Mouse (Mus musculus): ENCODE data around the gene Asic4.
A peak's percentile ranks its signal among the peaks of the same experiment; 100 is the strongest.

Asic4 gene

GRCm38 (mm10) chr1:75469287-75469825 lies 19.1 kb downstream of the Asic4 start:
- H3K36me3 ChIP-seq (ENCODE audit: control insufficient read depth, insufficient read depth, low read length, poor library complexity, severe bottlenecking): no peaks in the 10 kb centered on the region
- H3K27me3 ChIP-seq (ENCODE audit: control insufficient read depth, insufficient read depth, low read length, poor library complexity, severe bottlenecking): no peaks in the 10 kb centered on the region
- no peak for DNase-seq (ENCODE audit: low read depth, low spot score)

DNA sequence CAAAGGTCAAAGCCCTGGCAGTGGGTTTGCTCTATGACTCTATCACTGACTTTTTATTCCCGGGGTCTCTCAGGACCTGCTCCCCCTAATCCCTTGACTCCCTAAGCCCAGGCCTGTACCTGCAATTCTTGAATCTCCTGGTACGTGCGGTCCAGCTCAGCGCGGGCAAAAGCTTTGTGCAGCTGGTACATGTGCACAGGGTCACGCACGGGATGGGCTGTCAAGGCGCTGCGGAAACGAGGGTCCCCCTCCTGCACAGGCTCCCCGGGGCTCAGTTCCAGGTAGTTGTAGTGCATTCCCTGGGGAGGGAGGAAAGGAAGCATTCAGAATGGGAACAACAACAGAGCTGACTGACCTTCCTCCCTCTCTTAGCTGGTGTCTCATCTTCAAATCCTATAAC lies 26.2 kb downstream of the Asic4 start:
- no peak for DNase-seq (ENCODE audit: low read depth, low spot score)
- 0 out of 2 replicates have a peak, but pooled peaks cover 2% of the 10 kb centered on the region for H3K36me3 ChIP-seq (ENCODE audit: control insufficient read depth, insufficient read depth, low read length, poor library complexity, severe bottlenecking)
- H3K27me3 ChIP-seq (ENCODE audit: control insufficient read depth, insufficient read depth, low read length, poor library complexity, severe bottlenecking): no peaks in the 10 kb centered on the region

GRCm38 (mm10) chr1:75477264-75477965 lies 27.2 kb downstream of the Asic4 start:
- Histone ChIP-seq H3K27me3 (ENCODE audit: control insufficient read depth, insufficient read depth, low read length, poor library complexity, severe bottlenecking) (no peaks in the 10 kb centered on the region), H3K36me3 (ENCODE audit: control insufficient read depth, insufficient read depth, low read length, poor library complexity, severe bottlenecking) (0 out of 2 replicates have a peak, but pooled peaks cover 2% of the 10 kb centered on the region)
- DNase-seq (ENCODE audit: low read depth, low spot score): peak; percentile 88

- Histone ChIP-seq H3K36me3 (ENCODE audit: control insufficient read depth, insufficient read depth, low read length, poor library complexity, severe bottlenecking) (0 out of 2 replicates have a peak, but pooled peaks cover 2% of the 10 kb centered on the region), H3K27me3 (ENCODE audit: control insufficient read depth, insufficient read depth, low read length, poor library complexity, severe bottlenecking) (no peaks in the 10 kb centered on the region)
- DNase-seq (ENCODE audit: low read depth, low spot score): peak; percentile 33
Observed at GRCm38 (mm10) chr1:75477966-75478290, 27.7 kb downstream of the Asic4 start.

- Histone ChIP-seq H3K36me3 (ENCODE audit: control insufficient read depth, insufficient read depth, low read length, poor library complexity, severe bottlenecking) (0 out of 2 replicates have a peak, but pooled peaks cover 2% of the 10 kb centered on the region), H3K27me3 (ENCODE audit: control insufficient read depth, insufficient read depth, low read length, poor library complexity, severe bottlenecking) (no peaks in the 10 kb centered on the region)
- DNase-seq (ENCODE audit: low read depth, low spot score): peak; percentile 59
Observed at GRCm38 (mm10) chr1:75478497-75478896, 28.3 kb downstream of the Asic4 start.

GRCm38 (mm10) chr1:75478916-75479634 lies 28.8 kb downstream of the Asic4 start, which contains the start of the genes Chpf and Tmem198:
TSS of gene Chpf (minus strand) at chr1:75479307.
TSS of gene Tmem198 (plus strand) at chr1:75479532.
- H3K36me3 ChIP-seq (ENCODE audit: control insufficient read depth, insufficient read depth, low read length, poor library complexity, severe bottlenecking): 0 out of 2 replicates have a peak, but pooled peaks cover 2% of the 10 kb centered on the region
- no peaks in the 10 kb centered on the region for H3K27me3 ChIP-seq (ENCODE audit: control insufficient read depth, insufficient read depth, low read length, poor library complexity, severe bottlenecking)
- peak; percentile 96 for DNase-seq (ENCODE audit: low read depth, low spot score)

DNA sequence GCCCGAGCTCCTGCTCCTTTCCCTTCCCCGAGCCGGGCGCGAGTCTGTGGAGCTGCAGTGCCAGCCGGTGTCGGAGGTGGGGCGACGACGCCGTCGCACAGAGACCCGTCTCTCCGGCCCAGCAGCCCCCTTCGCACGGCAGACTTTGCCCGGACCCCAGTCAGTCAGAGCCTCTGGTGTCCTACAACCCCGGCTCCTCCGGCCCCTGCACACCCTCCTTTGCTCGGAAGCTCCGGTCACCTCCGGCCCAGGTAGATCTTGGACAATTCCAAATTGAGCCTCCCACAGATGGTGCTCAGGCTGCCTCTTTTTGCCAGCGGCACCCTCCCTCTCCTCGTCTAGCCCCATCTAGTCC lies 29.4 kb downstream of the Asic4 start:
- Histone ChIP-seq H3K36me3 (ENCODE audit: control insufficient read depth, insufficient read depth, low read length, poor library complexity, severe bottlenecking) (0 out of 2 replicates have a peak, but pooled peaks cover 2% of the 10 kb centered on the region), H3K27me3 (ENCODE audit: control insufficient read depth, insufficient read depth, low read length, poor library complexity, severe bottlenecking) (no peaks in the 10 kb centered on the region)
- DNase-seq (ENCODE audit: low read depth, low spot score): no peak

GRCm38 (mm10) chr1:75480036-75480435 lies 29.8 kb downstream of the Asic4 start:
- DNase-seq (ENCODE audit: low read depth, low spot score): no peak
- H3K27me3 ChIP-seq (ENCODE audit: control insufficient read depth, insufficient read depth, low read length, poor library complexity, severe bottlenecking): no peaks in the 10 kb centered on the region

GRCm38 (mm10) chr1:75480735-75481134 lies 30.5 kb downstream of the Asic4 start:
- H3K27me3 ChIP-seq (ENCODE audit: control insufficient read depth, insufficient read depth, low read length, poor library complexity, severe bottlenecking): no peaks in the 10 kb centered on the region
- DNase-seq (ENCODE audit: low read depth, low spot score): no peak
- H3K36me3 ChIP-seq (ENCODE audit: control insufficient read depth, insufficient read depth, low read length, poor library complexity, severe bottlenecking): 0 out of 2 replicates have a peak, but pooled peaks cover 2% of the 10 kb centered on the region

More at GRCm38 (mm10) chr1:75480036-75480435, 29.8 kb downstream of the Asic4 start:
- 0 out of 2 replicates have a peak, but pooled peaks cover 2% of the 10 kb centered on the region for H3K36me3 ChIP-seq (ENCODE audit: control insufficient read depth, insufficient read depth, low read length, poor library complexity, severe bottlenecking)

GRCm38 (mm10) chr1:75486561-75486960 lies 36.3 kb downstream of the Asic4 start:
- no peaks in the 10 kb centered on the region for H3K36me3 ChIP-seq (ENCODE audit: control insufficient read depth, insufficient read depth, low read length, poor library complexity, severe bottlenecking)
- H3K27me3 ChIP-seq (ENCODE audit: control insufficient read depth, insufficient read depth, low read length, poor library complexity, severe bottlenecking): no peaks in the 10 kb centered on the region
- DNase-seq (ENCODE audit: low read depth, low spot score): peak; percentile 16

DNA sequence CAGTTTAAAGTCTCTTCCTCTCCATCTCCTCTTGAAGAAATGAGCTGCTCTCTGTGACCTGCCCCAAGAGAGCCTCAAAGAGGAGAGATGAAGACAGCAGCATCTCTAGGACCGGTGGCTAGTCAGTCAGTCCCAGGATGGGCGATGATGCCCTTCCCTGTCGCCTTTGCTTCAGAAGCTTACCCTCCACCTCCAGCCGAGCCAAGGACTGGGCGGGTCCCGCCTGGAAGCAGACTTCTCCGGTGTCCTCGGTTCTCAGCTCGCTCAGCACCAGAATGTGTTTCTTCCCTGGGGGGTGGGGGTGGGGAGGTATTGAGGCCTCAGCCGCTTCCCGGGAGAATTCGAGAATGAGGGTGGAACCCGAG lies 36.8 kb downstream of the Asic4 start:
- Histone ChIP-seq H3K27me3 (ENCODE audit: control insufficient read depth, insufficient read depth, low read length, poor library complexity, severe bottlenecking) (no peaks in the 10 kb centered on the region), H3K36me3 (ENCODE audit: control insufficient read depth, insufficient read depth, low read length, poor library complexity, severe bottlenecking) (no peaks in the 10 kb centered on the region)
- DNase-seq (ENCODE audit: low read depth, low spot score): no peak

- DNase-seq (ENCODE audit: low read depth, low spot score): peak; percentile 57
- Histone ChIP-seq H3K36me3 (ENCODE audit: control insufficient read depth, insufficient read depth, low read length, poor library complexity, severe bottlenecking) (no peaks in the 10 kb centered on the region), H3K27me3 (ENCODE audit: control insufficient read depth, insufficient read depth, low read length, poor library complexity, severe bottlenecking) (no peaks in the 10 kb centered on the region)
Observed at GRCm38 (mm10) chr1:75487405-75488161, 37.3 kb downstream of the Asic4 start.

GRCm38 (mm10) chr1:75490785-75491551 lies 40.7 kb downstream of the Asic4 start:
- Histone ChIP-seq H3K36me3 (ENCODE audit: control insufficient read depth, insufficient read depth, low read length, poor library complexity, severe bottlenecking) (no peaks in the 10 kb centered on the region), H3K27me3 (ENCODE audit: control insufficient read depth, insufficient read depth, low read length, poor library complexity, severe bottlenecking) (no peaks in the 10 kb centered on the region)
- DNase-seq (ENCODE audit: low read depth, low spot score): no peak

DNA sequence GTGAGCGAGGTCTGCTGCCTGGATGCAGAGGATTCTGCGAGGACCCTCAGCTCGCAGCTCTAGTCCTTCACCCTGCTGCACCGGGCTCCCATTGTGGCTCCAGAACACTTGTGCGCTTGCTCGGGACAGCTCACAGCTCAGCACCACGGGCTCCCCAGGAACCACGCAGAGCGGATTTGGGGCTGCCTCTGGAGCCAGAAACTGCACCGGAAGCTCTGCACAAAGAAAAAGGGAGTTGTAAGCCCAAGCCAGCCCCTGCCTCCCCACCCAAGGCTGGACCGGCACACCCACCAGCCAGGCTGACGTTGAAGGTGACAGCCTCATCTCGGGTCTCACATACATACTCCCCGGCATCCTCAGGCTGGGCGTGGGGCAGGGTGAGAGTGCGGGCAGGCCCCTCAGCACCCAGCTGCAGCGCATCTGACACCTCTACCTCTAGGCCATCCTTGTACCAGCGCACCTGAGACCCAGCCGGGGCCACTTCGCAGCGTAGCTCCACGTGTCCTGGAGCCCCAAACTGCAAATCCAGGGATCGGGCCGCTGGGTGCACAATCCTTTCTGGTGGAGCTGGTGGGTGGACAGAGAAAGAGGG lies 42.4 kb downstream of the Asic4 start:
- no peaks in the 10 kb centered on the region for H3K36me3 ChIP-seq (ENCODE audit: control insufficient read depth, insufficient read depth, low read length, poor library complexity, severe bottlenecking)
- DNase-seq (ENCODE audit: low read depth, low spot score): no peak
- H3K27me3 ChIP-seq (ENCODE audit: control insufficient read depth, insufficient read depth, low read length, poor library complexity, severe bottlenecking): no peaks in the 10 kb centered on the region

Data from splenic B cell, adult 2 months (primary cell).